Mouse (Mus musculus) G1E-ER4 (cell line): ENCODE results near the gene Grap2. TPM values are rescaled to one million over a fixed set of nuclear protein-coding genes. Genes with fewer than 3 reads are reported as not detected.

Experiments
- GATA1 ChIP-seq: IDR thresholded peaks from one replicate; pipeline ENCODE4 v1.8.0; 2012; ENCODE audit warnings: low read length, inconsistent platforms
- polyA plus RNA-seq: library from polyadenylated mRNA; stranded (reverse); fragments of >175 nt; gene quantifications from 2 replicates; pipeline ENCODE4 v1.2.3, GENCODE M21; 2012

Gene Grap2
- polyA plus RNA-seq, 1 experiment, result 18.2 TPM

GRCm38 (mm10) chr15:80577166-80577960, 5.0 kb downstream of the Grap2 start:
- no peak for TF ChIP-seq GATA1

- TF ChIP-seq GATA1, result no peak
Observed at GRCm38 (mm10) chr15:80579121-80579520, 6.7 kb downstream of the Grap2 start.

- no peak for TF ChIP-seq GATA1
Observed at GRCm38 (mm10) chr15:80582581-80583495, 10.4 kb downstream of the Grap2 start.

DNA sequence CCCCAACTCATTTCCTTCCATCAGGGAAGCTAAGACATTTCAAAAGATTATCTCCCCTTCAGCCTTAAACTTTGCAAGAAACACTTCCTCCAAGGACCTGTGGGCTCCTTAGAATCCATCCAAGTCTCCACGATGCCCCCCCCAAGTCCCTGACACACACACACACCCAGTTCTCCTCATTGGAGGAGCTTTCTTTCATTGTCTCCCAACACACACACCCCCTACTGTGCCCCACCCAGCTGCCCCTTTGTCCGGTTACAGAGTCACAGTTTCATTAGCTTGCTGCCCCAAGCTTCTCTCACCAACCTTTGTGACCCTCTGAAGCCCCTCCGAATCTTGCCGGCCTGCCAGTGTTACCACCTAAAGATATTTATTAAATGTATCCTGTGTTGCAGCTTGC, 13.9 kb downstream of the Grap2 start:
- TF ChIP-seq GATA1, result no peak

- no peak for TF ChIP-seq GATA1
Observed at GRCm38 (mm10) chr15:80590641-80591040, 18.2 kb downstream of the Grap2 start.

DNA sequence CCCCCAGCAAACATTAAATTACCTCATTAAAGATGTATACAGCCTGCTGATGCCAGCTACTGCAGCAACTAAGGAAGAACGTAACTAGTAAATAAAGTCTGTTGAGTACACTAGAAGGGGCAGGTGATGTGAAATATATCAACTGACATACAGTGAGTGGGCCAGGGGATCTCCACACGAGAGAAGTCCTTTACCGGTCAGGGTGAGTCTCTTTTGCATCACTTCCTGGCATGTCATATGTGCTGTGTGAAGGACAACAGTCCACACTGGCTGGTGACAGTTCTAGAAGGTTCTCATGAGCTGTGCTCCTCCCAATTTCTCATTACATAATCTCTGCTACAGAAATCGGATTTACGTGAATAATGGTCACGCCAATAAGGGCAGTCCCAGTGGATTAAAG, 20.3 kb downstream of the Grap2 start:
- TF ChIP-seq GATA1, result no peak

GRCm38 (mm10) chr15:80593877-80594276, 21.5 kb downstream of the Grap2 start:
- no peak for TF ChIP-seq GATA1

- no peak for TF ChIP-seq GATA1
Observed at GRCm38 (mm10) chr15:80598750-80599149, 26.4 kb downstream of the Grap2 start.

GRCm38 (mm10) chr15:80599213-80599750, 26.9 kb downstream of the Grap2 start:
- no peak for TF ChIP-seq GATA1

DNA sequence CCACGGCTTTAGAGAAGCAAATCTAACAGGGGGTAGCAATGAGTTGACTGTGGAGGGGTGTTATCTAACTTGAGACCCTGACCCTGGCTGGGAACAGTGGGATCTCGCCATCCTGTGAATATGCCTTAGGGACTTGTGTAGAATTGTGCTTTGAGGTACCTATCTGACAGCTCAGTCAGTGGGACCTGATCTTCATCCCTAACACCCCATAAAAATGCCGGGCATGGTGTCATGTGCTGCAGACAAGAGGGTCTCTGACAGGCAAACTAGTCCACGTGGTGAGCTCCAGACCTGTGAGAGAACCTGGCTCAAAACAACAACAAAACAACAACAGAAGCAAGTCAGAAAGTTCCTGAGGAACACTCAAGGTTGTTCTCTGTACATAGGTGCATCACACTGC, 27.4 kb downstream of the Grap2 start:
- no peak for TF ChIP-seq GATA1

DNA sequence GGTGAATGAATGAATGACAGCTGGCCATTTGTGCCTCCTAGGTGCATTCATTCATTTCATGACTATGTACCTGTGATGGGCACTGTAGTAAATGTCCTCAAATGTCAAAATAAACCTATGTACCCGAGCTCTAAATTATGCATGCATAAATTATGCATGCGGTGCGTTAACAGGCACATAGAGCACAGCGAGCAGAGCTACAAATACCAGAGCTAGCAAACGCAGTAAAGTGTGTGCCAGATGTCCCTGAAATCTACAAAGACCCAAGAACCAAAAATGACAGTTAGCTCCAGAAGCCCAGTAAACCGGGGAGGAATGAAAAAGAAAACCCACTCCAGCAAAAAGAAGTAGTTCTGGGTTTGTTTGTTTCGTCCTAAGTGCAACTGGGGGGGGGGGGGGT, 29.1 kb downstream of the Grap2 start:
- TF ChIP-seq GATA1, result no peak

DNA sequence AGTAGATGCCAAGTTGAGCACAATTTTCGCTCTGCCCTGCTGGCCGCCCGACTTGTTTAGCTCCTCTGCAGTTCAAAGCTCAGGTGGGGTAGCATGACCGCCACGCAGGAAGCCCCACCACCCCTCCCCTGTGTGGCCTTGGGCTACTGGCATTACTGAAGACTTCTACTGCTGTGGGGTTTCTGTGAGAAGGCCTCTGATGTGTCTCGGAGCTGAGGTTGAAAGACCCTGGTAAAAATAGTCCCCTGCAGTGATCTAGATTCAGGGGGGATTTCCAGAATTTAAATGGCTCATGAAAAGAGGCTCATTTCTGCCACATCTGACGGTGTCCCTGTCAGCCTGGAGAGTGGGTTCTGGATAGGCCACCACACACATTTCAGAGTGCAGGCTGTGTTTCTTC, 30.1 kb downstream of the Grap2 start:
- no peak for TF ChIP-seq GATA1

DNA sequence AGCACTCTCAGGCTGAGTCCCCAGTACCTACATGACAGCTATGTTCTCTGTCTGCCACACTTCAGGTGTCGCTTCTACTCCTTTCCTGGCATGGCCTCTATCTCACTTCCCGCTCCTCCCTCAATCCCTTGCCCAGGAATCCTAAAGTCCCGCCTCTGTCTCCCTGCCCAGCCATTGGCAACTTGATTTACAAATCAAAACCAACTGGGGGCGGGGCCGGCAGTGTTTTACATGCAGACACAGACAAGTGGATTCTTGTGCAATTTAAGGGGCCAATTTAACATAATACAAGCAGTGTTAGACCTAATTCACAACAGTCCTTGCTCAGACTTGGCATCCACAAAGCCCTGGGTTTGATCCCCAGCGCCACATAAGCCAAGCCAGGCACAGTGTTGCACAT, 31.6 kb downstream of the Grap2 start:
- TF ChIP-seq GATA1, result no peak

- TF ChIP-seq GATA1, result no peak
Observed at GRCm38 (mm10) chr15:80607970-80608369, 35.6 kb downstream of the Grap2 start.

GRCm38 (mm10) chr15:80610335-80610734, 37.9 kb downstream of the Grap2 start:
- TF ChIP-seq GATA1, result no peak

DNA sequence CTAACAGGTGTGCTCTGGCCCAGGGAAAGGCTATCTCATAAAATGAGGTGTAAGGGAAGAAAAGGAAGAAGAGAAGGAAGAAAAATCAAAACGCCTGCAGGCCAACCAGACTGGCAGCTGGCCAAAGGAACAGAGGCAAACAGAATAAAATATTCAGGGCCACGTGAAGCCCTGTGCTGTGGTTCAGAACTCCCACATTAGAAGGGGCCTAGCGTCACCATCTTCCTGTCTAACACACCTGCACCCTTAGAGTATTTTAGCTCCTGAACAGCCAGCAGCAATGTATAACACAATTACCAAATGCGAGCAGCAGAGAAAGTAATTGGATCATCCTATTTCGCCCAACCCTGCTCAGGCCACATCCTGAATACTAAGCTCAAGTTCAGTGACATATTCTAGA, 39.1 kb downstream of the Grap2 start:
- no peak for TF ChIP-seq GATA1
